Mouse (Mus musculus): ENCODE results near the gene Tmem160.

Gene Tmem160

DNA sequence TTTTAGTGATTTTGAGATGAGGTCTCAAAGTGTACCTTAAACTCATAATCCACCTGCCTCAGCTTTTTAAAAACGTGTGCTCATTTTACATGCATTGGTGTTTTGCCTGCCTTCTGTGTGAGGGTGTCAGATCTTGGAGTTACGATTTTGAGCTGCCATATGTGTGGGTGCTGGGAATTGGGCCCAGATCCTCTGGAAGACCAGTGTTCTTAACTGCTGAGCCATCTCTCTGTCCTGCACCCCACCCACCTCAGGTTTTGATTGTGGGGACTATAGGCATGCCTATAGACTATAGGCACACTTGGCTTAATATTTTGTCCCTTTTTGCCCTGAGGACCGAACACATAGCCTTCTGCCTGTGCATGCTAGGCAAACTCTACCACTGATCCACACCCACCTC, 39.6 kb downstream of the Tmem160 start:
- DNase-seq (ENCODE audit: low spot score): no peak

DNA sequence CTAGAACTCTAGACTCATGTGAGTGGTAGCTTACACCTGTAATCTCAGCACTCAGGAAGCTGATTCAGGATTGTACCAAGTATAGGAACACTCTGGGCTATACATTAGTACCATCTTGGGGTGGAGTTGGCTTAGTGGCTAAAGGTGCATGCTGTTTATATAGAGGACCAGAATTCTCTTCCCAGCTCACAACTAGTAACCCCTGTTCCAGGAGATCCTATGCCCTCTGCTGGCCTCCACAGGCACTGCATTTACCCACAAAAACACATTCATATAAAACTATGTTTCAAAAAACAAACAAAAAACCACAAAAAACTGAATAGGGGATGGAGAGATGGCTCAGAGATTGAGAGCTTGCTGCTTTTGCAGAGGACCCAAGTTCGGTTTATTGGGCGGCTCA, 40.8 kb downstream of the Tmem160 start:
- no peak for DNase-seq (ENCODE audit: low spot score)

- no peak for DNase-seq (ENCODE audit: low spot score)
Measured at GRCm38 (mm10) chr7:16496260-16496659, 43.7 kb downstream of the Tmem160 start.

- no peak for DNase-seq (ENCODE audit: low spot score)
Measured at GRCm38 (mm10) chr7:16499671-16500104, 47.1 kb downstream of the Tmem160 start.

GRCm38 (mm10) chr7:16501571-16501970, 49.0 kb downstream of the Tmem160 start:
- DNase-seq (ENCODE audit: low spot score): no peak

GRCm38 (mm10) chr7:16504573-16505225, 52.1 kb downstream of the Tmem160 start:
- DNase-seq (ENCODE audit: low spot score): no peak

Data from ovary, postnatal 10 days (tissue).